Mouse (Mus musculus): ENCODE measurements around the gene Vezt. TPM values are rescaled to one million over a fixed set of nuclear protein-coding genes. Genes with fewer than 3 reads are reported as not detected.

The Vezt gene
- total and polyA plus RNA-seq, 3 experiments: 17.2 to 21.2 (median 18.0) TPM

DNA sequence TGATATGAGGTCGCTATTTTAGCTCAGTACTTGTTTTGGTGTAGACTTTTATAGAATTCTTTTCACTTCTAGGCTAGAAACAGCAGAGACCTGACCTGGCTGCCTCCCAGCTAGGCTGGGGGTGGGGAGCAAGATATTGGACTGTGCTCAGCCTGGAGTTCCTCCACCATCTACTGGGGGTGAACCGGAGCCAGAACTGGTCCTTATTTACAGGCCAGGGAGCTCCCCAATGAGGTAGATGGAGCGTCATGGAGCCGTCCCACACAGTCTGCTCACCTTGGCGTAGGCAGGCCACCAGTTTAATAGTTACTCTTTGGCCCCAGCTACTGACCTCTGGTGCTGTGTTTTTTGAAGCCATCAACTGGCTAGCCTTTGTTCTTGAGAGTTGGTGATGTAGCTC is 33.1 kb upstream of the Vezt start:
- Histone ChIP-seq H3K79me2 (replicated peaks; ENCODE audit: control insufficient read depth, extremely low read depth, insufficient read depth, poor library complexity, severe bottlenecking) (0 out of 2 replicates have a peak, but pooled peaks cover 7% of the 10 kb centered on the region), H3K27me3 (replicated peaks) (no peaks in the 10 kb centered on the region), H3K9me3 (replicated peaks; ENCODE audit: low read length) (no peaks in the 10 kb centered on the region), H3K4me3 (replicated peaks in 1 of 3; ENCODE audit: low read depth in 2 of 3, low read length in 2 of 3, poor library complexity in 1 of 3) (no peak overlapping the region), H3K36me3 (replicated peaks in 1 of 2; ENCODE audit: control insufficient read depth in 1 of 2, insufficient read depth in 1 of 2, low read length in 1 of 2) (peaks cover 10 to 37% of the 10 kb centered on the region in 2 experiments), H3K4me2 (ENCODE audit: insufficient read depth, low read depth, poor library complexity, severe bottlenecking) (no peak overlapping the region), H3K27ac (ENCODE audit: insufficient read depth, low read depth) (no peak overlapping the region), H3K9ac (ENCODE audit: insufficient read depth, low read depth) (no peak overlapping the region), H3K4me1 (ENCODE audit: control insufficient read depth in 1 of 2, insufficient read depth in 2 of 2) (peaks cover 11 to 40% of the 10 kb centered on the region in 2 experiments)
- dilution Hi-C loops (cut with MboI; ENCODE audit: extremely low pct_ligation_motif_present, extremely low pct_unique_long_range_greater_than_20kb, low sequenced_read_pairs) (no loop called here), in situ Hi-C loops (cut with MboI; ENCODE audit: low pct_ligation_motif_present, low pct_unique_long_range_greater_than_20kb, low sequenced_read_pairs) (no loop called here)
- TF ChIP-seq CHD2 (IDR thresholded peaks at IDR 0.05; ENCODE audit: low read length): no peak
- no peak for TF ChIP-seq TBP (conservative IDR thresholded peaks at IDR 0.05; ENCODE audit: low read depth, low read length)
- TF ChIP-seq ETS1 (conservative IDR thresholded peaks at IDR 0.05; ENCODE audit: low read depth, low read length): no peak
- no peak for TF ChIP-seq POLR2A (IDR thresholded peaks at IDR 0.05; ENCODE audit: low read depth, low read length)
- no peak for TF ChIP-seq ZKSCAN1 (IDR thresholded peaks at IDR 0.05; ENCODE audit: borderline replicate concordance, low read depth, low read length)
- TF ChIP-seq TCF12 (IDR thresholded peaks at IDR 0.05; ENCODE audit: low read depth, low read length): no peak
- no peak for TF ChIP-seq MAX (IDR thresholded peaks at IDR 0.05; ENCODE audit: low read length)
- no peak for TF ChIP-seq JUND (conservative IDR thresholded peaks at IDR 0.05; ENCODE audit: low read depth, low read length)
- no peak for TF ChIP-seq NRF1 (IDR thresholded peaks at IDR 0.05; ENCODE audit: low read depth, low read length)
- DNase-seq (ENCODE audit: extremely low read depth): no peak

DNA sequence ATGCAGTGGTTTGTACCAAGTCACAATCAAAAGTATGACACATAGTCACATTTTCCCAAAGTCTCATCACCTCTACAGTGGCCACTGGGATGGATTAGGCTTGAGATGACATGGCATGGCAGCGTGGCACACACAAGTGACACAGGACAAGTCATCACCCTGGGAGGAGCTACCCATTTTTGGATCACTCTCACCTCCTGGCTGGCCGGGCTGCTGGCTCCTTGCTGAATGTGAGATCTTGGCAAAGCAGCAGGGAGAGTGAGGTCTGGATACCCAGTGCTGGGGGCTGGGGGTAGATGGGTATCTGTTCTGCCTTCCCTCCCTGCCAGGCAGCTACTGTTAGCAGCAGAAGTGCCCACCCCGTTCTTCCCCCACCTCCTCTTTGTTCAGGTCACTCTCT is 31.3 kb upstream of the Vezt start:
- in situ Hi-C loops (cut with MboI; ENCODE audit: low pct_ligation_motif_present, low pct_unique_long_range_greater_than_20kb, low sequenced_read_pairs): no loop called here

DNA sequence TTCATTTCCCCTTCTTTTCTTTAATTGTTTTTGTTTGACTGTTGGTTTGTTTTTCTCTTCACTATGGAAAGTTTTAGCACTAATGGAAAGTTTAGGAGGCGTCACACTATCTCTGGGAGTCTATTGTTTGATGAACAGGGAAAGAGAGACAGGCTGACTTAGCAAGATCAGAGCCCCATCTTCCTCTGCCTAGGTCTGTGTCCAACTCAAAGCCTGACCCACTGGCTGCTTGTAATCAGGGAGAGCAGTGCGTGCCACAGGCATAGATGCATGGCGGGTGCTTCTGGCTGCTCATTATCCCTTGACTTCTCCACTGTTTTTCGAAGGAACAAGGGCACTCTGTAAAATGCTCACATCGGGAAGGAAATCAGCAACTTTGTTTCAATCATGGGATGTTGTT is 26.7 kb upstream of the Vezt start:
- Histone ChIP-seq H3K9ac (ENCODE audit: insufficient read depth, low read depth) (no peak overlapping the region), H3K9me3 (replicated peaks; ENCODE audit: low read length) (no peaks in the 10 kb centered on the region), H3K36me3 (replicated peaks in 1 of 2; ENCODE audit: control insufficient read depth in 1 of 2, insufficient read depth in 1 of 2, low read length in 1 of 2) (peaks cover 13 to 34% of the 10 kb centered on the region in 2 experiments), H3K4me2 (ENCODE audit: insufficient read depth, low read depth, poor library complexity, severe bottlenecking) (no peak overlapping the region), H3K27ac (ENCODE audit: insufficient read depth, low read depth) (no peak overlapping the region), H3K4me3 (replicated peaks in 1 of 3; ENCODE audit: low read depth in 2 of 3, low read length in 2 of 3, poor library complexity in 1 of 3) (no peak overlapping the region), H3K79me2 (replicated peaks; ENCODE audit: control insufficient read depth, extremely low read depth, insufficient read depth, poor library complexity, severe bottlenecking) (peaks cover 8% of the 10 kb centered on the region), H3K4me1 (ENCODE audit: control insufficient read depth in 1 of 2, insufficient read depth in 2 of 2) (peaks cover 23 to 44% of the 10 kb centered on the region in 2 experiments), H3K27me3 (replicated peaks) (no peaks in the 10 kb centered on the region)
- TF ChIP-seq TCF12 (IDR thresholded peaks at IDR 0.05; ENCODE audit: low read depth, low read length): no peak
- no peak for TF ChIP-seq CHD2 (IDR thresholded peaks at IDR 0.05; ENCODE audit: low read length)
- TF ChIP-seq E2F4 (IDR thresholded peaks at IDR 0.05; ENCODE audit: insufficient replicate concordance, low read depth, low read length): no peak
- TF ChIP-seq ZNF384 (IDR thresholded peaks at IDR 0.05; ENCODE audit: low read depth, low read length): no peak
- TF ChIP-seq MXI1 (IDR thresholded peaks at IDR 0.05; ENCODE audit: low read depth, low read length): no peak
- no peak for TF ChIP-seq ELF1 (IDR thresholded peaks at IDR 0.05; ENCODE audit: low read depth, low read length)
- TF ChIP-seq NRF1 (IDR thresholded peaks at IDR 0.05; ENCODE audit: low read depth, low read length): no peak
- no peak for TF ChIP-seq BHLHE40 (IDR thresholded peaks at IDR 0.05; ENCODE audit: low read depth, low read length)
- no peak for TF ChIP-seq NELFE (IDR thresholded peaks at IDR 0.05; ENCODE audit: low read depth, low read length)
- no peak for TF ChIP-seq USF1 (IDR thresholded peaks at IDR 0.05; ENCODE audit: low read depth, low read length)
- TF ChIP-seq GABPA (IDR thresholded peaks at IDR 0.05; ENCODE audit: insufficient replicate concordance, low read depth, low read length): no peak
- no peak for TF ChIP-seq CHD1 (IDR thresholded peaks at IDR 0.05; ENCODE audit: low read depth, low read length)
- no peak for DNase-seq (ENCODE audit: extremely low read depth)
- in situ Hi-C loops (cut with MboI; ENCODE audit: low pct_ligation_motif_present, low pct_unique_long_range_greater_than_20kb, low sequenced_read_pairs): no loop called here
- dilution Hi-C loops (cut with MboI; ENCODE audit: extremely low pct_ligation_motif_present, extremely low pct_unique_long_range_greater_than_20kb, low sequenced_read_pairs): no loop called here

More for the DNA sequence above, 31.3 kb upstream of the Vezt start:
- no peaks in the 10 kb centered on the region for H3K27me3 ChIP-seq (replicated peaks)
- DNase-seq (ENCODE audit: extremely low read depth): no peak
- no peak overlapping the region for H3K9ac ChIP-seq (ENCODE audit: insufficient read depth, low read depth)
- H3K9me3 ChIP-seq (replicated peaks; ENCODE audit: low read length): no peaks in the 10 kb centered on the region
- no peak for TF ChIP-seq CHD2 (IDR thresholded peaks at IDR 0.05; ENCODE audit: low read length)
- no peak for TF ChIP-seq CHD1 (IDR thresholded peaks at IDR 0.05; ENCODE audit: low read depth, low read length)
- no peak for TF ChIP-seq MYC (IDR thresholded peaks at IDR 0.05; ENCODE audit: low read depth, low read length)
- dilution Hi-C loops (cut with MboI; ENCODE audit: extremely low pct_ligation_motif_present, extremely low pct_unique_long_range_greater_than_20kb, low sequenced_read_pairs): no loop called here
- H3K36me3 ChIP-seq (replicated peaks in 1 of 2; ENCODE audit: control insufficient read depth in 1 of 2, insufficient read depth in 1 of 2, low read length in 1 of 2): peaks cover 10 to 33% of the 10 kb centered on the region in 2 experiments
- no peak overlapping the region for H3K4me3 ChIP-seq (replicated peaks in 1 of 3; ENCODE audit: low read depth in 2 of 3, low read length in 2 of 3, poor library complexity in 1 of 3)
- no peak overlapping the region for H3K4me2 ChIP-seq (ENCODE audit: insufficient read depth, low read depth, poor library complexity, severe bottlenecking)
- peaks cover 11 to 26% of the 10 kb centered on the region in 2 experiments for H3K4me1 ChIP-seq (ENCODE audit: control insufficient read depth in 1 of 2, insufficient read depth in 2 of 2)
- 0 out of 2 replicates have a peak, but pooled peaks cover 9% of the 10 kb centered on the region for H3K79me2 ChIP-seq (replicated peaks; ENCODE audit: control insufficient read depth, extremely low read depth, insufficient read depth, poor library complexity, severe bottlenecking)
- H3K27ac ChIP-seq (ENCODE audit: insufficient read depth, low read depth): no peak overlapping the region

All from CH12.LX (cell line).